Mouse (Mus musculus) kidney, postnatal 0 days (tissue): ENCODE measurements around the gene Kdsr. TPM values are rescaled to one million over a fixed set of nuclear protein-coding genes. Genes with fewer than 3 reads are reported as not detected.

Source experiments
- ATAC-seq: fragments of 200-750 bp; cut with Nextera tagmentation; replicated peaks from 2 replicates; pipeline ENCODE4 v1.8.0; 2017; ENCODE audit warnings: low read depth, moderate number of reproducible peaks, moderate TSS enrichment, moderate library complexity; ENCODE audit not compliant: low FRiP score
- DNase-seq: peaks from one replicate; pipeline ENCODE4 v3.0.0-alpha.2; 2016; ENCODE audit warnings: low spot score
- H3K27ac ChIP-seq: fragments of 300-500 bp; sonication (generic); 2 replicates; pipeline ENCODE4 v1.5.1; 2014; ENCODE audit warnings: mild to moderate bottlenecking
- H3K27me3 ChIP-seq: fragments of 300-500 bp; sonication (generic); 2 replicates; pipeline ENCODE4 v1.6.1; 2014; ENCODE audit warnings: low read length, mixed read lengths; ENCODE audit not compliant: insufficient read depth
- H3K36me3 ChIP-seq: fragments of 300-500 bp; sonication (generic); 2 replicates; pipeline ENCODE4 v1.6.1; 2014; ENCODE audit warnings: low read length, mixed read lengths; ENCODE audit not compliant: insufficient read depth
- H3K4me1 ChIP-seq: fragments of 300-500 bp; sonication (generic); replicated peaks from 2 replicates; pipeline ENCODE4 v1.6.1; 2014; ENCODE audit warnings: antibody characterized with exemption, low read length, mixed read lengths; ENCODE audit not compliant: insufficient read depth
- H3K4me2 ChIP-seq: fragments of 300-500 bp; sonication (generic); 2 replicates; pipeline ENCODE4 v1.6.1; 2014; ENCODE audit warnings: mild to moderate bottlenecking, low read length, moderate library complexity, mixed read lengths
- H3K4me3 ChIP-seq: fragments of 300-500 bp; sonication (generic); replicated peaks from 2 replicates; pipeline ENCODE4 v1.5.1; 2014; ENCODE audit warnings: low read depth, low read length
- H3K9ac ChIP-seq: fragments of 300-500 bp; sonication (generic); 2 replicates; pipeline ENCODE4 v1.6.1; 2014; ENCODE audit warnings: low read depth, low read length
- H3K9me3 ChIP-seq: fragments of 300-500 bp; sonication (generic); replicated peaks from 2 replicates; pipeline ENCODE4 v1.6.1; 2016; ENCODE audit warnings: low read length, inconsistent platforms, mixed read lengths
- CTCF ChIP-seq: IDR thresholded peaks from 2 replicates; pipeline ENCODE4 v1.5.1; 2016; ENCODE audit warnings: antibody characterized with exemption, low read depth, mild to moderate bottlenecking, moderate library complexity
- WGBS: fragments of 180-500 bp; shearing (Covaris S2); extraction: QIAGEN DNeasy Blood & Tissue Kit; methylation state at CpG from one replicate; pipeline ENCODE4 v1.1.7; 2014; 5-methylcytosine and 5-hydroxymethylcytosine counted together
- polyA plus RNA-seq: library from polyadenylated mRNA; unstranded; fragments of >200 nt; fragmentation: Nextera tagmentation; extraction: Ambion mirVana; gene quantifications from 2 replicates; pipeline ENCODE4 v1.2.1, GENCODE M21; 2015

Gene Kdsr
- polyA plus RNA-seq, 1 experiment from 2014 or later, result 13.1 TPM

- Histone ChIP-seq H3K27ac (no peak overlapping the region), H3K36me3 (no peaks in the 10 kb centered on the region)
- peak; percentile 96 for TF ChIP-seq CTCF
Measured at GRCm38 (mm10) chr1:106717071-106717601, 42.4 kb downstream of the Kdsr start.

GRCm38 (mm10) chr1:106716141-106716540, 43.4 kb downstream of the Kdsr start:
- Histone ChIP-seq H3K36me3 (no peaks in the 10 kb centered on the region), H3K4me2 (no peak overlapping the region), H3K9ac (no peak overlapping the region), H3K4me1 (peaks cover 5% of the 10 kb centered on the region; the same call in 1 of the 2 replicates), H3K27ac (no peak overlapping the region), H3K9me3 (no peaks in the 10 kb centered on the region), H3K4me3 (no peak overlapping the region), H3K27me3 (no peaks in the 10 kb centered on the region)
- 80% methylated on average over 3 of the region's 3 CpGs for WGBS
- no peak for ATAC-seq
- TF ChIP-seq CTCF, result no peak
- no peak for DNase-seq

More at GRCm38 (mm10) chr1:106717071-106717601, 42.4 kb downstream of the Kdsr start:
- Histone ChIP-seq H3K4me3 (no peak overlapping the region), H3K9me3 (no peaks in the 10 kb centered on the region), H3K4me2 (no peak overlapping the region), H3K27me3 (no peaks in the 10 kb centered on the region), H3K4me1 (peaks cover 5% of the 10 kb centered on the region; the same call in 1 of the 2 replicates), H3K9ac (no peak overlapping the region)
- ATAC-seq (no peak), DNase-seq (peak; percentile 93)
- WGBS, result 26% methylated on average over 7 of the region's 7 CpGs

DNA sequence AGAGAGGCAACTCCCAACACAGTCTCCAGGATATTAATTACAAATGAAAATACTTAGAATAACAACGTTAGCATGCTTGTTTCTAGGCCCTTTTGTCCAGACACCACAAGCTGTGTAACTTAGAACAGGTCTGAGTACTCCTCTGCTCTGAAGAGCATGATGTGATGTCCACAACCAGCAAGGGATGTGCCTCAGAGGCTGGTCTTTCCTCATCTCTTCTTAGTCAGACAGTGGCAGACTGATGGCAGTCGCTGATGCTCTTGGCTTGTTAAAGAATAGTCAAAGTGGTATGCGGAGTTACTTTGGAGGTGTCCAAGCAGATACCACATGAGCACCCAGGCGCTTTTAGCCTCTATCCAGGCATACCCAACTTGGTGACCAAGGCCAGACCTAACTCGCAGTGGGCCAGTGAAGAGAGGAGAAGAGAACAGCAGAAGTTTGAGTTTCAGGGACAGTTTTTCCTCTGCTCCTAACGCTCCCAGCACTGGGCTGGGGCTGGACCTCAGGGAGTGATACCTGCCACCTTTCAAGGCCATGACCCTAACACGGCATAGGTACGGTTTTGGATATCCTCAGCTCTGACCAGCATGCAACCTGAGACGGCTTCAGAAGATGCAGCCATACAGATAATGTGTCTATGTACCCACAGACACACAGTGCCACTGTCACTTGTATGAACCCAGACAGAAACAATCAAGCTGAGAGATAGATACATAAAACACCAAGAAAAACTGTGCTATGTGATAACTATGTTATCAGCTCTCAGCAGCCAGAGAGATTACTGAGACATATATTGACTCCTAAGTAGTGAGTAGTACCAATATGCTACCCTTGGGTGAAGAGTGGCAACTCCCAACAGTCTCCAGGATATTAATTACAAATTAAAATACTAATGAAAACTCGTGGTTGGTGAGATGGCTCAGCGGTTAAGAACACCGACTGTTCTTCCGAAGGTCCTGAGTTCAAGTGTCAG, 44.1 kb downstream of the Kdsr start:
- WGBS, result 72% methylated on average over 13 of the region's 13 CpGs
- no peak overlapping the region for H3K27ac ChIP-seq
- H3K9ac ChIP-seq, result no peak overlapping the region
- peak overlapping the region; percentile 95; the same call in 1 of the 2 replicates for H3K4me2 ChIP-seq
- no peaks in the 10 kb centered on the region for H3K36me3 ChIP-seq
- no peaks in the 10 kb centered on the region for H3K9me3 ChIP-seq
- no peaks in the 10 kb centered on the region for H3K27me3 ChIP-seq
- H3K4me3 ChIP-seq, result no peak overlapping the region
- no peak for TF ChIP-seq CTCF
- H3K4me1 ChIP-seq, result peaks cover 5% of the 10 kb centered on the region; the same call in 1 of the 2 replicates
- ATAC-seq (no peak), DNase-seq (no peak)

DNA sequence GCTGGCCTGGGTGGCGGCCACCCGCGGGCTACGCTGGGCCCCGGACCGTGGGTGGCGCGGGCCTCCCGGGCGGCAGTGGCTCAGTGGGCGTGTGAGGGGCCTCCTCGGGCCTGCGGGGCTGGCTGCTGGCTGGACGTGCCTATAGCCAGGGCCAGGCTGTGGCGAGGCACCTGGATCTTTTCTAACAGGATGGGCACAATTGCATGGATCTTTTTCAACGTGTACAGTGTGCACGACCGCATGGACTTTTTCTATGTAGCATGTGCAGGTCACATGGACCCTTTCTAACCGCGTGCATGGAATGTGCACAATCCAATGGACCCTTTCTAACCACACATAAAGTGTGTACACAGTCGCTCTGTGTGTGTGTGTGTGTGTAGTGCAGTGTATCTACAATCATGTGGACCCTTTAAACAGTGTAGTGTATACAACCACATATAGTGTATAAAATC, 45.0 kb downstream of the Kdsr start:
- Histone ChIP-seq H3K9ac (peak overlapping the region; percentile 85), H3K27me3 (no peaks in the 10 kb centered on the region), H3K4me2 (peak overlapping the region; percentile 95), H3K4me3 (peak overlapping the region; percentile 81), H3K36me3 (no peaks in the 10 kb centered on the region), H3K9me3 (no peaks in the 10 kb centered on the region), H3K27ac (peak overlapping the region; percentile 92), H3K4me1 (peaks cover 7% of the 10 kb centered on the region; the same call in 1 of the 2 replicates)
- no peak for TF ChIP-seq CTCF
- WGBS, result 4% methylated on average over 21 of the region's 21 CpGs
- no peak for DNase-seq
- ATAC-seq, result no peak; the same call in 1 of the 2 replicates

DNA sequence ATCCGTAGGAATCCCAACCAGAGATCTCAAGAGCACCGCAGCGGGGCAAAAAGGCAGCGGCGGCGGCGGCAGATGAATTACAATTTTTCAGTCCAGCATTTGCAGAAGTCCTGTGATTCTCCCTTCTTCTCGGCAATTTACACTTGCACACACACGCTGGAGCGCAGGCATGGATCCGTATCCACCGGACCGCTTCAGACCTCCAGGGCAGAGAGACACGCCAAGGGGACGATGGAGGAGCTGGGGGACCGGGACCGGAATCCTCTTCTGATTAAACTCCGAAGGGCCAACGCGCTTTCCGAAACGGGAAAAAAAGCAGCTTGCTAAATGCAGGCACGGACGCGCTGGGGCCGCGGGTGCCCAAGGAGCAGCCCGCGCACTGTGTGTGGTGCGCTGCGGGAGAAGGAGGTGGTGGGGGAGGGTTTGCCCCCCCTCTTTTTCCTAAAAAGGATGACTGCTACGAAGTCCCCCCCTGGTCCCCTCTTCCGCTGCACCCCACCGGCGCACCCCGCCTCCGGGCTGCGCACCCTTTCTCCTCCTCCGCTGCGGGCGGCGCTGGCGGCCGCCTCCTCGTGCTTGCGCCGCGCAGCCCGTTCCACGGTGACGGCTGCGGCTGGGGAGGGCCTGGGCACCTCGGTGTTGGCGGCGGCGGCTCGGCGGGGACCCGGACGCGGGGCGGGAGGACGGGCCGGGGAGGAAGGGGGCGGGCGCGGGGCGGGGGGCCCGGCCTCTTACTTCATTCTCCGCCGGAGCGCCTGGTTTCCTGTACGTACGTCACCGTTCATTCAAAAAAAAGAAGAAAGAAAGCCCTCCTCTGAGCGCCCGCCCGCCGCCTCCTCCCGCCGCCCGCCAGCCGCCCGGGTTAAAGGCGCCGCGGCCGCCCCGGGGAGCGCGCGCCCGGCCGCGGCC, 45.7 kb downstream of the Kdsr start, which contains the start of gene Bcl2:
Bcl2 (minus strand) TSS at position 654 of the 909 bp plus-strand sequence.
- peak; percentile 70 for ATAC-seq
- Histone ChIP-seq H3K27me3 (no peaks in the 10 kb centered on the region), H3K36me3 (no peaks in the 10 kb centered on the region), H3K4me3 (peak within 1 kb of the TSS; percentile 81), H3K4me1 (peaks cover 13% of the 10 kb centered on the region), H3K9ac (peak within 1 kb of the TSS; percentile 85), H3K27ac (peak within 1 kb of the TSS; percentile 92), H3K9me3 (no peaks in the 10 kb centered on the region), H3K4me2 (peak within 1 kb of the TSS; percentile 95)
- WGBS, result under 1% methylated on average over 66 of the region's 95 CpGs
- peak; percentile 93 for DNase-seq
- no peak for TF ChIP-seq CTCF
